Mouse (Mus musculus): ENCODE data around the gene Pdzk1. TPM values are rescaled to one million over a fixed set of nuclear protein-coding genes. Genes with fewer than 3 reads are reported as not detected.

Pdzk1 gene
- polyA plus RNA-seq, 1 experiment, result 0.03 TPM

GRCm38 (mm10) chr3:96823701-96824100 lies 5.4 kb upstream of the Pdzk1 start:
- Histone ChIP-seq H3K27ac (ENCODE audit: insufficient read depth, low read length) (no peak overlapping the region), H3K4me3 (replicated peaks; ENCODE audit: insufficient read depth, low read depth, low read length) (no peak overlapping the region), H3K4me1 (ENCODE audit: control insufficient read depth, insufficient read depth, low read length) (no peaks in the 10 kb centered on the region), H3K27me3 (ENCODE audit: control insufficient read depth, insufficient read depth, low read length) (no peaks in the 10 kb centered on the region)
- DNase-seq, result no peak
- TF ChIP-seq CTCF (IDR thresholded peaks at IDR 0.05; ENCODE audit: borderline replicate concordance, insufficient read depth, low read depth, low read length) (no peak), POLR2A (IDR thresholded peaks at IDR 0.05; ENCODE audit: borderline replicate concordance, insufficient read depth, low read length) (no peak)
- 60% methylated on average over 3 of the region's 3 CpGs for WGBS

- DNase-seq, result no peak
- Histone ChIP-seq H3K27ac (ENCODE audit: insufficient read depth, low read length) (no peak overlapping the region), H3K27me3 (ENCODE audit: control insufficient read depth, insufficient read depth, low read length) (no peaks in the 10 kb centered on the region), H3K4me1 (ENCODE audit: control insufficient read depth, insufficient read depth, low read length) (no peaks in the 10 kb centered on the region), H3K4me3 (replicated peaks; ENCODE audit: insufficient read depth, low read depth, low read length) (no peak overlapping the region)
- TF ChIP-seq POLR2A (IDR thresholded peaks at IDR 0.05; ENCODE audit: borderline replicate concordance, insufficient read depth, low read length) (no peak), CTCF (IDR thresholded peaks at IDR 0.05; ENCODE audit: borderline replicate concordance, insufficient read depth, low read depth, low read length) (no peak)
- WGBS, result 47% methylated on average over 12 of the region's 12 CpGs
Measured at GRCm38 (mm10) chr3:96824614-96825013, 4.5 kb upstream of the Pdzk1 start.

DNA sequence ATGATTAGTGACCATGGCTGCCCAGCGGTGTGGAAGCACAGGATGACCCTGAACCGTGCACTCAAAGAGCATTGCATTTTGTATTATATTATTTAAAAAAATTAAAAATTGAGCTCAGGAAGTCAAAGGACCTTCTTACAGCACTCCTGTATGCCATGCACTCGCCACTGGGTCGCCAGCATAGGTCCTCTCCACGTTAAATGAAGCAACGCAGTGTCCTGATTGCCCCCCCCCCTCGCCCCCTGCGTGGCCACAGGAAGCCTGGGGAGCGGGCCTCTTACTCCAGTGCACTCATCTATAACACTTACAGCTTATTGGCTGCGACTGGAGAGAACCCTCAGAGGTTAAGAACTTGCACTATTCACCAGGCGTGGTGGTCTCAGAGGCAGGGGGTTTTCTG lies 3.8 kb upstream of the Pdzk1 start:
- TF ChIP-seq CTCF (IDR thresholded peaks at IDR 0.05; ENCODE audit: borderline replicate concordance, insufficient read depth, low read depth, low read length) (no peak), POLR2A (IDR thresholded peaks at IDR 0.05; ENCODE audit: borderline replicate concordance, insufficient read depth, low read length) (no peak)
- Histone ChIP-seq H3K27me3 (ENCODE audit: control insufficient read depth, insufficient read depth, low read length) (no peaks in the 10 kb centered on the region), H3K4me3 (replicated peaks; ENCODE audit: insufficient read depth, low read depth, low read length) (no peak overlapping the region), H3K27ac (ENCODE audit: insufficient read depth, low read length) (no peak overlapping the region), H3K4me1 (ENCODE audit: control insufficient read depth, insufficient read depth, low read length) (no peaks in the 10 kb centered on the region)
- 36% methylated on average over 11 of the region's 11 CpGs for WGBS
- DNase-seq, result no peak

DNA sequence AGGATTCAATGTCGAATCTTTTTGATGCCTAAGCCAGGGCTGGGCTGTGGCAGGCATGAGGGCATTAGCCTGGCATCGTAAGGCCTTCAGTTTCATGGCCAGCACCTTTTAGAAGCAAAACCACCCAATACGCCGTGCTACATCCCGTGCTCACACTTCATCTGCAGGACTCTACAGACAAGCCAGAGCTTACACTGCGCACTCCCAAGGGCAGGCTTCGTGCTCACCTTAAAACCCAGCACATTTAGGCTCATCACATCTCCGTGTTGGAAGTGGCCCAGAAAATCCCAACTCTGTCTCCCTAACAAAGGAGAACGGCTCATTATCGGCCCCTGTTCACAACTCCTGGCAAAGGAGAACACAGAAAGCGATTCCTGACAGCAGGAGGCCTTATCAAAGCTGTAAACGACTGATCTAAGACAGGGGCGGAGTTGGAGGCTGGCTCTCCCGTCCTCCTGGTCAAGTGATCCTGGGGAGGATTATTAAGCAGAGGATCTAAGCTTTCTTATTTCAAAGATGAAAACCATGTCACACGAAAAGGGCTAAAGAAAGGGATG lies 698 bp upstream of the Pdzk1 start:
- H3K4me1 ChIP-seq (ENCODE audit: control insufficient read depth, insufficient read depth, low read length), result no peaks in the 10 kb centered on the region
- no peak for DNase-seq
- no peak overlapping the region for H3K27ac ChIP-seq (ENCODE audit: insufficient read depth, low read length)
- TF ChIP-seq CTCF (IDR thresholded peaks at IDR 0.05; ENCODE audit: borderline replicate concordance, insufficient read depth, low read depth, low read length), result no peak
- no peak for TF ChIP-seq POLR2A (IDR thresholded peaks at IDR 0.05; ENCODE audit: borderline replicate concordance, insufficient read depth, low read length)
- H3K4me3 ChIP-seq (replicated peaks; ENCODE audit: insufficient read depth, low read depth, low read length), result no peak overlapping the region
- no peaks in the 10 kb centered on the region for H3K27me3 ChIP-seq (ENCODE audit: control insufficient read depth, insufficient read depth, low read length)
- WGBS, result 40% methylated on average over 15 of the region's 15 CpGs

GRCm38 (mm10) chr3:96829856-96830255 lies 772 bp downstream of the Pdzk1 start:
- TF ChIP-seq CTCF (IDR thresholded peaks at IDR 0.05; ENCODE audit: borderline replicate concordance, insufficient read depth, low read depth, low read length) (no peak), POLR2A (IDR thresholded peaks at IDR 0.05; ENCODE audit: borderline replicate concordance, insufficient read depth, low read length) (no peak)
- Histone ChIP-seq H3K27me3 (ENCODE audit: control insufficient read depth, insufficient read depth, low read length) (no peaks in the 10 kb centered on the region), H3K4me1 (ENCODE audit: control insufficient read depth, insufficient read depth, low read length) (no peaks in the 10 kb centered on the region), H3K4me3 (replicated peaks; ENCODE audit: insufficient read depth, low read depth, low read length) (no peak overlapping the region), H3K27ac (ENCODE audit: insufficient read depth, low read length) (no peak overlapping the region)
- DNase-seq, result no peak
- WGBS, result 79% methylated on average over 10 of the region's 10 CpGs

DNA sequence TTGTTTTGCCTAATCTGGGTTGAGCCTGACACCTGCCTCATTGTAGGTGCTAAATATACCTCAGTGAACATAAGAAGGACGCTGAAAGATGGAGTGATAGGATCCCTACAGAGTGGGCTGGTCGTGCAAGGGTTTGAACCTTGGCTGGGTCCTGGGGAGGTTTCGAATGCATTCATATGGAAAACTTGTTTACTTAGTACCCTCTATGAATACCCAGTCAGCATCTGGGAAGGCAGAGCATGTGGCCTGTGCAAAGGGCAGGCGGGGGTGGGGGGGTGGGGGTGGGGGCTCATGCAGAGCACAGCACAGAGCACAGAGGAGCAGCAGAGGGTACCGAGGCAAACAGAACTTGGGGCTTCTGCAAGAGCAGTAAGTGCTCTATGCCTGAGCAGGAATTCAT lies 3.8 kb downstream of the Pdzk1 start:
- H3K4me3 ChIP-seq (replicated peaks; ENCODE audit: insufficient read depth, low read depth, low read length), result no peak overlapping the region
- TF ChIP-seq POLR2A (IDR thresholded peaks at IDR 0.05; ENCODE audit: borderline replicate concordance, insufficient read depth, low read length), result no peak
- no peak for TF ChIP-seq CTCF (IDR thresholded peaks at IDR 0.05; ENCODE audit: borderline replicate concordance, insufficient read depth, low read depth, low read length)
- no peaks in the 10 kb centered on the region for H3K4me1 ChIP-seq (ENCODE audit: control insufficient read depth, insufficient read depth, low read length)
- DNase-seq, result no peak
- WGBS, result 28% methylated on average over 5 of the region's 5 CpGs
- H3K27ac ChIP-seq (ENCODE audit: insufficient read depth, low read length), result no peak overlapping the region
- no peaks in the 10 kb centered on the region for H3K27me3 ChIP-seq (ENCODE audit: control insufficient read depth, insufficient read depth, low read length)

DNA sequence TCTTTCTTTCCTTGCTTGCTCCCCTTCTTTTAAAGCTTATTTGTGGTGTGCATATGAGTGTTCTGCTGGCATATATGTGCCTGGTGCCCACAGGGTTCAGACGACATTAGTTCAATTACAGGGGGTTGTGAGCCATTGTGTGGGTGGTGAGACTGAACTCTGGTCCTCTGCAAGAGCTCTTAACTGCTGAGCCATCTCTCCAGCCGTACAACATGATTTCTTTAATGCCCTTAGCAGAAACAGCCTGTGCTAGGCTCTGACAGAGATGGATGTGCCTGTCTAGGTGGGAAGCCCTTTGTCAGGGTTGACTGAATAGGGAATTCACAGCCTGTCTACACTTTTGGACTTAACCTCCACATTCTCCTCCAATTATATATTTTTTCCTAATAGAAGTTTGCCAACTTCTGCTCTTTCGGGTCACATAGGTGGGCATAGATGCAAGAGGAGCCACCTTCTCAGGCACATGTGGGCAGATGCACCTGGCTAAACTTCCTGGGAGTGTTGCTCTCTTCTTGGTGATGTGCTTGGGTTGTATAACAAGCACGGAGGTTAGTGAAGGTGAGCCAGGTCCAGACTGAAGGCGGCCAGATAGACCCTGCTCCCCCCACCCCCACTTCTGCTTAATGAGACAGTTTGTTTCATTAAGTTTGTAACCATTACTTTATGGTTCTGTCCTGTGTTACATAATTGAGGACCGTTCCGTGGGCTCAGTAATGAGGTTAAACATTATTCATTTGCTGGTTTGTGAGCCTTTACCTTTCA lies 5.7 kb downstream of the Pdzk1 start:
- Histone ChIP-seq H3K27ac (ENCODE audit: insufficient read depth, low read length) (no peak overlapping the region), H3K4me3 (replicated peaks; ENCODE audit: insufficient read depth, low read depth, low read length) (no peak overlapping the region), H3K27me3 (ENCODE audit: control insufficient read depth, insufficient read depth, low read length) (no peaks in the 10 kb centered on the region), H3K4me1 (ENCODE audit: control insufficient read depth, insufficient read depth, low read length) (no peaks in the 10 kb centered on the region)
- TF ChIP-seq POLR2A (IDR thresholded peaks at IDR 0.05; ENCODE audit: borderline replicate concordance, insufficient read depth, low read length) (no peak), CTCF (IDR thresholded peaks at IDR 0.05; ENCODE audit: borderline replicate concordance, insufficient read depth, low read depth, low read length) (no peak)
- WGBS, result 84% methylated on average over 7 of the region's 7 CpGs
- DNase-seq, result no peak

DNA sequence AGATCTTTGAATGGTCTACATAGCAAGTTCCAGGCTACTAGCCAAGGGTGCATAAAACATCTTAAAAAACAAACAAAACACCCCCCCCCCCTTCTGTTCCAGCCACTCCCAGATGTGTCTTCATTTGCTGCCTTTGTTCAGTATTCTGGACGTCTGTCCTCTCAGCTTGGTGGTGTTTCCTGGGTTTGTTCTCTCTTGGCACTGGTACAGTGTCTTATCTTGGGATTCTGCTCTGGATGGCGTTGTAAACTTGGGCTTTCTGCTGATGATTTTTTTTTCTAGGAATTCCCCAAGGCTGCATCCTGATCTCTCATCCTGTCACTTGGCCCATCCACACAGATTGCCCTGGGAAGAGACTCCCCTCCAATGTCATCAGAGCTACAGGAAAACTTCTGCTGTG lies 7.3 kb downstream of the Pdzk1 start:
- no peak for DNase-seq
- Histone ChIP-seq H3K4me1 (ENCODE audit: control insufficient read depth, insufficient read depth, low read length) (no peaks in the 10 kb centered on the region), H3K27ac (ENCODE audit: insufficient read depth, low read length) (no peak overlapping the region), H3K4me3 (replicated peaks; ENCODE audit: insufficient read depth, low read depth, low read length) (no peak overlapping the region), H3K27me3 (ENCODE audit: control insufficient read depth, insufficient read depth, low read length) (no peaks in the 10 kb centered on the region)
- WGBS, result 29% methylated on average over 2 of the region's 2 CpGs
- TF ChIP-seq POLR2A (IDR thresholded peaks at IDR 0.05; ENCODE audit: borderline replicate concordance, insufficient read depth, low read length), result no peak
- TF ChIP-seq CTCF (IDR thresholded peaks at IDR 0.05; ENCODE audit: borderline replicate concordance, insufficient read depth, low read depth, low read length), result no peak

Measured in cerebellum, adult 2 months (tissue).